Mouse (Mus musculus): ENCODE measurements around the gene Amz1. TPM values are rescaled to one million over a fixed set of nuclear protein-coding genes. Genes with fewer than 3 reads are reported as not detected.

The Amz1 gene
- 1.1 and 1.3 TPM in 2 replicates for polyA plus RNA-seq (2015; fragmentation: Nextera tagmentation; extraction: Ambion mirVana)

- WGBS: 81% methylated on average over 13 of the region's 13 CpGs
- no peaks in the 10 kb centered on the region for H3K9me3 ChIP-seq
- no peaks in the 10 kb centered on the region for H3K4me1 ChIP-seq
- H3K4me2 ChIP-seq: no peak within 1 kb of the TSS
- H3K9ac ChIP-seq: no peak within 1 kb of the TSS
- no peak within 1 kb of the TSS for H3K4me3 ChIP-seq (replicated peaks)
- H3K36me3 ChIP-seq: no peaks in the 10 kb centered on the region
- no peak for ATAC-seq (ENCODE audit: insufficient read depth, low FRiP score, low read depth)
- no peaks in the 10 kb centered on the region for H3K27me3 ChIP-seq (replicated peaks)
- no peak within 1 kb of the TSS for H3K27ac ChIP-seq
These were observed at the start of gene Amz1 for GRCm38 (mm10) chr5:140723822-140724221. Amz1 (plus strand) TSS chr5:140724127.

DNA sequence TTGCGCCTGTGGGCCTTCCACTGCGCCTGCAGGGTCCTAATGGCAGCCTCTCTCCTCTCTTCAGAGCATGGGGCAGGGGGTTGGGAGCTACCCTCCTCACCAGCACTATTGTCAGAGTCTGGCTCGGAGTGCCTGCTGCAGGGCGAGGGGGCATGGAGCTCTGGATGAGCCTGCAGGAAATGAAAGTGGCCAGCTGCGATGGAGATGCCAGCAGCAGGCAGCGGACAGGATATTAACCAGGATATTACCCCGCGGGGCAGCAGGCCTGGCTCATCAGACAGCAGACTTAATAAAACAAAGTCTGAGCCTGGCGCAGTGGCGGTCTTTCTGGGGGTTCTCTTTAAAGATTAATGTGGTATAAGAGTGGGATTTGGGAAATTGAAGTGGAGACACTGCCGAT, 48.8 kb upstream of the Amz1 start:
- WGBS: 83% methylated on average over 11 of the region's 11 CpGs
- Histone ChIP-seq H3K27ac (no peak overlapping the region), H3K4me3 (replicated peaks) (no peak overlapping the region), H3K9ac (no peak overlapping the region), H3K4me1 (no peaks in the 10 kb centered on the region), H3K27me3 (replicated peaks) (no peaks in the 10 kb centered on the region), H3K9me3 (no peaks in the 10 kb centered on the region), H3K36me3 (0 out of 2 replicates have a peak, but pooled peaks cover 13% of the 10 kb centered on the region), H3K4me2 (no peak overlapping the region)
- no peak for ATAC-seq (ENCODE audit: insufficient read depth, low FRiP score, low read depth)

DNA sequence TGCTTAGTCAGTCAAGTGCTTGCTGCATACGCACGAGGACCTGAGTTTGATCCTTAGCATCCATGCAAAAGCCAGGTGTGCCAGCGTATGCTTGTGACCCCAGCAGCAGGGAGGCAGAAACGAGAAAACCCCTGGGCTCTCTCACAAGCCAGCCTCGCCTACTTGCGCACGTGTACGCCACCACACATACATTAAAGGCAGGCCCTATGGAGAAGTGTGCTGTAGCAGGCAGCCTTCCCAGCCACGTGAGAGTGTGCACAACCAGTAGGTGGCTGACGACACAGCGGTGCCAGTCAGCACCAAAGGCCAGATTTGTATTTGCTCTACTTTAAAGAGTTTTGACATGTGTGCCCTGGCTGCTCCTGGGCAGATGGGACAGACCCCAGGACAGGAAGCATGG, 48.3 kb upstream of the Amz1 start:
- H3K9ac ChIP-seq: no peak overlapping the region
- no peak for ATAC-seq (ENCODE audit: insufficient read depth, low FRiP score, low read depth)
- WGBS: 87% methylated on average over 11 of the region's 11 CpGs
- H3K4me3 ChIP-seq (replicated peaks): no peak overlapping the region
- H3K27me3 ChIP-seq (replicated peaks): no peaks in the 10 kb centered on the region
- H3K27ac ChIP-seq: no peak overlapping the region
- no peak overlapping the region for H3K4me2 ChIP-seq
- no peaks in the 10 kb centered on the region for H3K9me3 ChIP-seq
- no peaks in the 10 kb centered on the region for H3K4me1 ChIP-seq
- H3K36me3 ChIP-seq: 0 out of 2 replicates have a peak, but pooled peaks cover 13% of the 10 kb centered on the region

DNA sequence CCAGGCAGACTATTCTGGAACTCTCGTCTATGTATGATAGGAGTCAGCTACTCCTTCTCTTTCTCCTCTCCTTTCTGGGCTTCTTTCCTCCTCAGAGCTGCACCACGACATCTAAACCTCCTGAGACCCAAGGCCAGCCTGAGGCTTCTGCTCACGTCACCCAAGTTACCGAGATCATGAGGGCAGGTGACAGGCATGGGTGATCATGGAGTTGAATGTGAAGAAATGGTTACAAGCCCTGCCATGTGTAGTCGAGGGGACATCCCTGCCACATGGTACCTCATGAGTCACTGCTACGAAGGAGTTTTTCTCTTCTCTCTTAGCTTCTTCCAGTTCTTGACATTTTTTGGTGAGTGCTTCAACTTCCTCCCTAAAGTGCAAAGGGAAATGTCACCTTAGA, 46.8 kb upstream of the Amz1 start:
- Histone ChIP-seq H3K4me3 (replicated peaks) (no peak overlapping the region), H3K27ac (no peak overlapping the region), H3K36me3 (peaks cover 16% of the 10 kb centered on the region; the same call in 1 of the 2 replicates), H3K4me2 (no peak overlapping the region), H3K9ac (no peak overlapping the region), H3K27me3 (replicated peaks) (no peaks in the 10 kb centered on the region), H3K9me3 (no peaks in the 10 kb centered on the region), H3K4me1 (no peaks in the 10 kb centered on the region)
- ATAC-seq (ENCODE audit: insufficient read depth, low FRiP score, low read depth): no peak
- WGBS: 87% methylated on average over 6 of the region's 6 CpGs

DNA sequence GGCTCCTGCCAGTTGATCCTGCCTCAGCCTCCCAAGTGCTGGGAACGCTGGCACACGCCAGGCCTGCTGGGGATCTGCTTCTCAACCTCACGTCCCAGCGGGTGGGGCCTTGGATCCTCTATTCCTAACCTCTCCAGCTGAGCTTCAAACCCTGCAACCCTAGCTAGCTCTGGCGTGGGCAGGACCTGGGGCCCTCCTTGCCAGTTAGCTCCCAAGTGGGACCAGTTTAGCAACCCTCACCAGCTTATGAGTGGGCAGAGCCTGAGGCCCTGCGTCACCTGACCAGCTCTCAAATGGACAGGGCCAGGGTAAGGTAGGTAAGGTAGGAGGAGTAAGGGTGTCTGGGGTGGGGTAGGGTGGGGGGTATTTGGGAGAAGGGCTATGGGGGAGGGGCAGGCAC, 43.9 kb upstream of the Amz1 start:
- H3K9me3 ChIP-seq: no peaks in the 10 kb centered on the region
- H3K9ac ChIP-seq: no peak overlapping the region
- H3K27ac ChIP-seq: no peak overlapping the region
- H3K4me3 ChIP-seq (replicated peaks): no peak overlapping the region
- H3K4me1 ChIP-seq: no peaks in the 10 kb centered on the region
- ATAC-seq (ENCODE audit: insufficient read depth, low FRiP score, low read depth): no peak
- H3K27me3 ChIP-seq (replicated peaks): no peaks in the 10 kb centered on the region
- H3K4me2 ChIP-seq: no peak overlapping the region
- H3K36me3 ChIP-seq: peaks cover 13% of the 10 kb centered on the region; the same call in 1 of the 2 replicates
- WGBS: 93% methylated on average over 6 of the region's 6 CpGs

DNA sequence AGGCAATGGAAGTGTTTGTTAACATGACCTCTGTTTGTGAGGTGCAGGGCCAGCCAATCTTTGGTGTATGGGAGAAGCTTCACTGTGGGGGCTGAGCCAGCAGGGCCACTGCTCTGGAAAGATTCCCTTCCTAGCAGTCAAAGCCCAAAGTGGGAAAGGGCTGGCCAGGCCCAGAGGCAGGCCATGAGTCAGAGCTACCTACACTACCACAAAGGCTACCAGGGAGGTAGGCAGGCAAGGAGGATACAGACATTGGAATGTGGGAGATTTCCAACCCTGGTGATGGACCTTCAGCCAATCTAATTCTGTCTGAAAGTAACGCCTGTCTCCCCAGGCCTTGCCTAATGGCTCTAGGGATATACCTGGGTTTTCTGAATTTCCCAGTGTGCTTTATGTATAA, 43.0 kb upstream of the Amz1 start:
- H3K36me3 ChIP-seq: peaks cover 12% of the 10 kb centered on the region; the same call in 1 of the 2 replicates
- no peak overlapping the region for H3K4me3 ChIP-seq (replicated peaks)
- ATAC-seq (ENCODE audit: insufficient read depth, low FRiP score, low read depth): no peak
- H3K27me3 ChIP-seq (replicated peaks): no peaks in the 10 kb centered on the region
- whole genome bisulfite sequencing: 74% methylated on average over 1 of the region's 1 CpGs
- H3K4me2 ChIP-seq: no peak overlapping the region
- no peaks in the 10 kb centered on the region for H3K4me1 ChIP-seq
- H3K27ac ChIP-seq: no peak overlapping the region
- H3K9me3 ChIP-seq: no peaks in the 10 kb centered on the region
- H3K9ac ChIP-seq: no peak overlapping the region

DNA sequence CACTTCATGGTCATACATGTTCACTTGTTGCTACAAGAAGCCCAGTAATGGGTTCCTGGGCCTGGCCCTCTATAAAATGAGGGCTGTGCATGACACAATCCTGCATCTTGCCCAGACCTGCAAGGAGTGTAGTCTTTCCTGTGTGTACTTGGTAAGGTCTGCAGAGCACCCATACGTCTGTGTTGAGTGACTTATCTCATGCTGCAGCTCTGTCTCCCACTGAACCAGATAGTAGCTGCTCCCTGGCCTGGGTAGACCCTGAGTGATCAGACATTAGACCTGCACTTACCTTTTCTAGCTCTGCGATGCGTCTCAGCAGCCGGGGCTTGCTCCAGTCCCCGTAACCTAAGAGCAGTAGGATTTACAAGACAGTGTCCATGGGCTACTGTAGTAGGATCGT, 41.8 kb upstream of the Amz1 start:
- Histone ChIP-seq H3K27me3 (replicated peaks) (no peaks in the 10 kb centered on the region), H3K9me3 (no peaks in the 10 kb centered on the region), H3K27ac (no peak overlapping the region), H3K4me2 (no peak overlapping the region), H3K4me1 (no peaks in the 10 kb centered on the region), H3K9ac (no peak overlapping the region), H3K4me3 (replicated peaks) (no peak overlapping the region), H3K36me3 (peaks cover 11% of the 10 kb centered on the region; the same call in 1 of the 2 replicates)
- WGBS: 89% methylated on average over 6 of the region's 6 CpGs
- no peak for ATAC-seq (ENCODE audit: insufficient read depth, low FRiP score, low read depth)

GRCm38 (mm10) chr5:140684343-140685148, 39.4 kb upstream of the Amz1 start:
- H3K27ac ChIP-seq: no peak overlapping the region
- H3K9me3 ChIP-seq: no peaks in the 10 kb centered on the region
- 56% methylated on average over 16 of the region's 16 CpGs for WGBS
- no peak overlapping the region for H3K4me2 ChIP-seq
- H3K9ac ChIP-seq: no peak overlapping the region
- ATAC-seq (ENCODE audit: insufficient read depth, low FRiP score, low read depth): no peak
- H3K36me3 ChIP-seq: peaks cover 13% of the 10 kb centered on the region
- H3K4me3 ChIP-seq (replicated peaks): no peak overlapping the region
- no peaks in the 10 kb centered on the region for H3K27me3 ChIP-seq (replicated peaks)
- H3K4me1 ChIP-seq: no peaks in the 10 kb centered on the region

- ATAC-seq (ENCODE audit: insufficient read depth, low FRiP score, low read depth): no peak
- H3K36me3 ChIP-seq: peaks cover 23% of the 10 kb centered on the region
- no peaks in the 10 kb centered on the region for H3K27me3 ChIP-seq (replicated peaks)
- H3K9me3 ChIP-seq: no peaks in the 10 kb centered on the region
- 76% methylated on average over 3 of the region's 3 CpGs for WGBS
- H3K4me2 ChIP-seq: no peak overlapping the region
- H3K4me1 ChIP-seq: no peaks in the 10 kb centered on the region
- no peak overlapping the region for H3K9ac ChIP-seq
- no peak overlapping the region for H3K27ac ChIP-seq
- no peak overlapping the region for H3K4me3 ChIP-seq (replicated peaks)
These were observed 35.5 kb upstream of the Amz1 start for GRCm38 (mm10) chr5:140688434-140688833.

DNA sequence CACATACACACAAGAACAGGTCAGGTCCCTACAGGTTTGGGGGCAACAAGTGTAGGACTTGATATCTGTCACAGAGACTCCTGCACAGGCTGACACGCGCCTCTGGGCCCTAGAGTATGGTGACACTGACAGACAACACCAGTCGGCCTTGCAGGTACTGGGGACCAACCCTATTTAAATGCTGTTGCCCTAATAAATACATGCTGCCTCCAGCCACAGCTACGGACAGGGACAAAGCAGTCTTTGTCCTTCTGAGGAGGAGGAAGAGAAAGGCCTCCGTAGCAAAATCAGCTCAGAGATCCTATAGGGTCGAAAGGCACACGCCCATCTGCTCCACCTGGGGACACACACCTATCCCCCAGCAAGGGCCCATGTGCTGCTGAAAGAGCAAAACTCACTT, 27.9 kb upstream of the Amz1 start:
- ATAC-seq (ENCODE audit: insufficient read depth, low FRiP score, low read depth): no peak
- no peak overlapping the region for H3K27ac ChIP-seq
- H3K4me2 ChIP-seq: no peak overlapping the region
- WGBS: 81% methylated on average over 7 of the region's 7 CpGs
- H3K9me3 ChIP-seq: no peaks in the 10 kb centered on the region
- H3K4me3 ChIP-seq (replicated peaks): no peak overlapping the region
- no peaks in the 10 kb centered on the region for H3K27me3 ChIP-seq (replicated peaks)
- peaks cover 24% of the 10 kb centered on the region for H3K36me3 ChIP-seq
- H3K4me1 ChIP-seq: 0 out of 2 replicates have a peak, but pooled peaks cover under 1% of the 10 kb centered on the region
- H3K9ac ChIP-seq: no peak overlapping the region

- Histone ChIP-seq H3K9ac (no peak overlapping the region), H3K9me3 (no peaks in the 10 kb centered on the region), H3K4me2 (no peak overlapping the region), H3K36me3 (peaks cover 15% of the 10 kb centered on the region), H3K27ac (no peak overlapping the region), H3K4me1 (peaks cover 25% of the 10 kb centered on the region), H3K27me3 (replicated peaks) (no peaks in the 10 kb centered on the region), H3K4me3 (replicated peaks) (no peak overlapping the region)
- no peak for ATAC-seq (ENCODE audit: insufficient read depth, low FRiP score, low read depth)
- 80% methylated on average over 9 of the region's 9 CpGs for WGBS
These were observed 24.2 kb upstream of the Amz1 start for GRCm38 (mm10) chr5:140699776-140700175.

DNA sequence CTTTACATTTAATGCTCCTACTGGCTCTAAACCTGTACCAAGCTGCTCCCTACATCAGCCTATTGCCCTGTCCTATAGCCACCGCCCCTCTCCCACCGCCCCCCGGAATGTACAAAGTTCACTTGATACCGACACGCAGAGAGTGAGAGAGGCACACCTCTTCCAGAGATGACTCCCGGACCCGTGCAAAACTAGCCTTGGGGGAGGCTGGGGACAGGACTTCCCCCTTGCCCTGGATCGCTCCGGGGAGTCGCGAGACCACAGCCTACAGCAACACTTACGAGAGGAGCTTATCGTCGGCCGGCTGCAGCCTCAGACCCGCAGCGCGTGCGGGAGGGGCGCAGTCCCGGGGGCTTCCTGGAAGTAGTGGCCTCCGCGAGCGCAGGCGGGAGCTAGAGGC, 22.3 kb upstream of the Amz1 start:
- 0 out of 2 replicates have a peak, but pooled peaks have one; percentile 14 for ATAC-seq (ENCODE audit: insufficient read depth, low FRiP score, low read depth)
- Histone ChIP-seq H3K9me3 (no peaks in the 10 kb centered on the region), H3K27me3 (replicated peaks) (no peaks in the 10 kb centered on the region), H3K27ac (peak overlapping the region; percentile 91), H3K4me3 (replicated peaks) (peak overlapping the region; percentile 78), H3K36me3 (peaks cover 7% of the 10 kb centered on the region; the same call in 1 of the 2 replicates), H3K9ac (peak overlapping the region; percentile 85), H3K4me1 (peaks cover 33% of the 10 kb centered on the region), H3K4me2 (peak overlapping the region; percentile 87)
- WGBS: under 1% methylated on average over 24 of the region's 25 CpGs
